Mouse (Mus musculus) mature B cell (primary cell): Measurements from ENCODE around the gene Sik3.

Experiments
- in situ Hi-C: fragments of 300-500 bp; cut with MboI; formaldehyde crosslinking; loops from 2 replicates; pipeline ENCODE4 v1.14.3; 2019

Sik3 gene

DNA sequence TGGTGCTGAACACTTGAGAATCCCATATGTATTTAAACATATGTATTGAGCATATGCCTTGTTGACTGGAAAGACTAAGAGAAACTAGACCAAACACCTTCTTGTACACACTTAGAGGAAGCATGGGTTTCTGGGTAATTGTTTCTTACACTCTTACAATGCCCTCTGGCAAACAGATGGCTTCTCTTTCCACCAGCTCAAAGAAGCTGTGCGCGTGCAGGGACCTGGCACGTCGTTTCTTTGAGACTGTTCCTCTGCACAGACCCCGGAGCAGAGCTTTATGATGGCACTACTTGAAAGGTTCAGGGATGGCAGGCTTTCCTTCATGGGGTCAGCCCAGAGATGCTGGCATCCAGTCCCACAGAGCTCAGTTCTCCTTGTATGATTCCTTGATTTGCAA, 176.3 kb downstream of the Sik3 start:
- in situ Hi-C loops, result no loop called here

DNA sequence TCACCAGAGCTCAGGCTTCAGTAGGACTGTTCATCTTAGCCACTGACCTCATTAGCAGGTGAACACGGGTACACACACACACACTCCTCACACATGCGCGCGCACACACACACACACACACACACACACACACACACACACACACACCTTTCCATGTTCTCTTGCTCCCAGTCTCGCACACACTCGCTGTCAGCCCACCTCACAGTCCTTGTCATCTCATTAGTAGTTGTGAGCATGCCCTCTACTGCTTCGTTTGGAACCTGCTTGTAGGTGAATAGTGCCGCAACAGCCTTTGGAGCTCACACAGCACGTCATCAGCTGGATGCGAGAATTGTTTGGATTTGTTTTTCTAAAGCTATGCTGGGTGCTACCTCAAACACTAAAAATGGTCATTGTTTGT, 176.8 kb downstream of the Sik3 start:
- in situ Hi-C loops, result no loop called here

DNA sequence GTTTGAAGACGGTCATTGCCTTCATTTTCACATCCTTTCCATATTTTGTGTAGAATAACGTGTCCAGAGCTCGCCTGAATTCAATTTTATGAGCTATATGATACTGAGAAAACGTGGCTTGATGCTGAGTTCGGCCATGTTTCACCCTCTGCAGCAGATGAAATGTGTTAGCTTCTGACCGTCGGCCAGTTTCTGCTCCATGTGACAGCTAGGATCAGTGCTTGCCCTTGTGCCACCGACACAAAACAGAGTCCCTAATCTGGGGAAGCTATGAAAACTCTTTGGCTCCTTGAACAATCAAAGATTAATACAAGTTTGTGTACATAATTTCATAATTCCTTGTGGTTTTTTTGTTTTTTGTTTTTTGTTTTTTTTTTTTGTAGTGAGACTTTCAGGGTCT, 178.6 kb downstream of the Sik3 start:
- in situ Hi-C loops, result no loop called here

GRCm38 (mm10) chr9:46191644-46192043, 179.0 kb downstream of the Sik3 start:
- in situ Hi-C loops, result no loop called here

DNA sequence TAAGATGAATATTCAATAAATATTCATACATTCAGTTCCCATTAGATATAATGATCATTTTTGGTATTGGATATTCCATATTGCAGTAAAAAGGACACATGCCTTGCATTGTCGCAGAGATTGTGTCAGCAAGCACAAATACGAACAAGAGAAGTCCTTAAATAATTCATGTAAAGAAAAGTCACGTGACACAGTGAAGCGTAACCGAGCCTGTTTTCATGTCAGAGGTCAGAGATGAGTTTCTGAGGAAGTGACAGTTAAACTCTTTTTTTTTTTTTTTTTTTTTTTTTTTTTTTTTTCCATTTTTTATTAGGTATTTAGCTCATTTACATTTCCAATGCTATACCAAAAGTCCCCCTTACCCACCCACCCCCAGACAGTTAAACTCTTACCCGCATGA, 180.0 kb downstream of the Sik3 start:
- in situ Hi-C loops, result no loop called here

GRCm38 (mm10) chr9:46194809-46195208, 182.2 kb downstream of the Sik3 start:
- in situ Hi-C loops, result no loop called here

DNA sequence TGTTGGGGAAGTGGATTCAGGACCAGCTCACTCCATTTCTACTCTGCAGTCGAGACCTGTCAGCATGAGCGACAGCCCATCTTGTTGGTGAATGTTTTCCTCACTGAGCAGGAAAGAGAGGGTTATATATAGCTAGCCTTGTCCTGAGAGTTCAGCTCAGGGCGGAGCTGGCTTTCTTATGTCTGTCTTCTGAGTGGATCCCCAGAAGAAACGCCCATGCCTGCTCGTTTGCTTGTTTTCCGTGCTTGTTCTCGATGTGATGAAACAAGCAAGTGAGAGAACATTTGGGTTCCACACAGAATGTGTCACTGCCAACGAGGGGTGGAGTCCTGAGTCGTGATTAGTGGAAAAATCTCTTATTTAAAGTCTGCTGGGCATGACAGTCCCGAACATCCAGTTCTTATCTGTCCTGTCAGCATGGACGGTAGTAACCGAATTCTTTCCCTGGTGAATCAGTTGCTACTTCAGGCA, 184.1 kb downstream of the Sik3 start:
- in situ Hi-C loops, result no loop called here

- in situ Hi-C loops, result no loop called here
Observed at GRCm38 (mm10) chr9:46198461-46198860, 185.8 kb downstream of the Sik3 start.

GRCm38 (mm10) chr9:46198936-46199335, 186.3 kb downstream of the Sik3 start:
- in situ Hi-C loops, result no loop called here

DNA sequence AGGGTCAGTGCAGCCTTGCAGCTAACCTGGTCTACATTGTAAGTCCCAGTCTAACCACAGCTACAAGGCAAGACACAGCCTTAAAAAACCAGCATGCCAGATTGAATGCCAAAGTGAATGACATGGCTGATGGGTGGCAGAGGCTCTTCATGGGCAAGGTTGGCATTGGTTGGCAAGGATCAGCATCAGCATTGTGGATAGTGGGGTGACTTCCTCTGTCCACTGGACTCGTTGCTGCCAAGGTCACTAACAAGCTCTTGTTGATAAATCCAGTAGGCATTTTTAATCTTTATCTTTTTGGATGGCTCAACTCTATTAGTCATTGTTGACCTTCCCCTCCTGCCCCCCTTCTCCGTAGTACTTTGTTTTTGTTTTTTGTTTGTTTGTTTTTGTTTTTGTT, 187.0 kb downstream of the Sik3 start:
- in situ Hi-C loops, result no loop called here

DNA sequence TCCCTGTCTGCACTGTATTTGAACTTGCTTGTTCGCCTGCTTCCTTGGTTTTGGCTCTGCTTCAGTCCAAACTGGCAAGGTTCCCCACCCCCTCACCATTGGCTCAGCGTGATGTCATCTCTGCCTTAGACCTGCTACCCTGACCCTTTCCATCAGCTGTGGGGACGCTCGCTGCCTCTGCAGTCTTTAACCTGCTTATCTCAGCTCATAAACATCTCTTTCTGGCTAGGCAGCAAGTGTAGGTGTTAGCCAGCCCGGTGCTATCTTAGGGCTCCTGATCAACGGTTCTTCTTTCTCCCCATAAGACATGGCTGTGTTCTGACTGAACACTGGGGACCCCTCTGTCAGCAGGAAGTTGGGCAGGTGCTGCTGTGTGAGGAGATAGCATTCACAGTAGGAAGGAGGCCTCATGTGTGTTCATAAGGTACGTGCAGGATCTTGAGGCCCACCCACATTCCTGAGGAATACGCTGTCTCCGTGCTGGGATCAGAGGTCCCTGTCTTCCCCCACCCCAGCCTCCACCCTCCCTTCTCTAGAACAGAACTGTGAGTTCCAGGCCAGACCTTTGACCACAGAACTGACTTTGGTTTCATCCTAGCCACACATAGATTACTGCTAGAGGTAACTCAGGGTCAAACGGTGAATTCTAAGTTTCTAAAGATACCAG, 194.3 kb downstream of the Sik3 start:
- in situ Hi-C loops, result no loop called here

DNA sequence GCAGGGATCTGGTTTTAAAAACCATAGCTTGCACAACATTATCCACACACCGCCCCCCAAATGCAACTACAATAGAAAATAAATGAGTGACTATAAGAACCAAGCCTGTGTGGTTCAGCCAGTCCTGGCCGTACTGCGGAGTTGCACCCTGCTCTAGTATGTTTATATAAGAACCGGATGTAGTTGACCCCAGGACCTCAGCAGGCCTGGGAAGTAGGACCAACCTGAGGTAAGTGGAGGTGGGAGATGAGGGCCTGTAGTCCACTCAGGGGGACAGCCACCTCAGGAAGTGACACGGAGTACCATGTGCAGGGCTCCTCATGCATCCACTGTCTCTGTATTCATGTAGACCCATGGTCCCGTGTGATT, 194.9 kb downstream of the Sik3 start:
- in situ Hi-C loops, result no loop called here

DNA sequence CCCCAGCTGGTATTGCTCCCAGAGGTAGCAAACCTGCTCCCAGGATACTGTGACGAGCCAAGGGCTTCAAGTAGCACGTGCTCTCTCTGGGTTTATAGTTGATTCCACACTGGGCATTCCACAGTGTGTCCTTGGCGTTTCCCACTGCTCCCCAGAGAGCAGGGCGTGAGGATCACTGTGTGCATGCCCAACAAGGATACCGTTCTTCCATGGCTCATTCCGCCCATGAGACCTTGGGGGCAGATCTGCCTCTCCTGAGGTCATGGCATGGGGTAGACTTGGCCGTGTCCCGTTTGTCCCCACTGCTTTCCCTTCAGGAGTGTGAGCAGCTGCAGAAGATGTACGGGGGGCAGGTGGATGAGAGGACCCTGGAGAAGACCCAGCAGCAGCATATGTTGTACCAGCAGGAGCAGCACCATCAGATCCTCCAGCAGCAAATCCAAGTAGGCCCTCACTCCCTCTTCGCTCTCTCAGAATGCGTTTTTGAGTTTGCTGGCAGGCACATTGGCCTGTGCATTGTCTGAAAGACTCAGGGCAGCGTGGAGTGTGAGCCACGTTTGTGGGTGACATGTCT, 195.9 kb downstream of the Sik3 start:
- in situ Hi-C loops, result no loop called here

DNA sequence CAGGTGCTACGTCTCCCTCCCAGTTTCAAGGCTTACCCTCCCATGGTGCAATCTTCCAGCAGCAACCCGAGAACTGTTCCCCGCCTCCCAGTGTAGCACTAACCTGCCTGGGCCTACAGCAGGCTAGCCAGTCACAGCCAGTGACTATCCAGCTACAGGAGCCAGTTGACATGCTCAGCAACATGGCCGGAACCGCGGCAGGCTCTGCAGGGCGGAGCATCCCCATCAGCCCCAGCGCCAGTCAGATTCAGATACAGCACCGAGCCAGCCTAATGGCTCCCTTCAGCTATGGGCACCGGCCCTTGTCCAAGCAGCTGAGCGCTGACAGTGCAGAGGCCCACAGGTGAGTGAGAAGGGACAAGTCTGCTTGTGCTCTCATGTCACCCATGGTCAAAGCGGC, 197.9 kb downstream of the Sik3 start:
- in situ Hi-C loops, result no loop called here

- in situ Hi-C loops, result no loop called here
Observed at GRCm38 (mm10) chr9:46214276-46214675, 201.7 kb downstream of the Sik3 start.

DNA sequence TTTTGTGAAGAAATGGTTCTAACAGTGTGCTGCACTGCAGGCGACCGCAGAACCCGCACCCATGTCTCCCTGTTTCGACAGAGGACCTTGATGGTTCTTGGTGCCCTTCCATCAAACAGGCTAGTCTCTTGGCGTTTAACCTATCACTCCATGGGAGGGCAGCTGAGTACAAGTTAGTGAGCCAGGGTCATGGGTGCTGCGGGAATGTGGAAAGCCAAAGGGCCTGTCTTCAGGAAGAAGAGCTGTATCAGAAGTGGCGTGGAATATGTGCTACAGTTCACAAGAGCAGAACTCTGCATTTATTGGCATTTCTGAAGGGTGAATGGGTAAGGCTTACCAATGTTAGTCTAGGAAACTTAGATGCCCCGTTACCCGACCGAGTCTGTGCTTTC, 202.3 kb downstream of the Sik3 start:
- in situ Hi-C loops, result no loop called here

DNA sequence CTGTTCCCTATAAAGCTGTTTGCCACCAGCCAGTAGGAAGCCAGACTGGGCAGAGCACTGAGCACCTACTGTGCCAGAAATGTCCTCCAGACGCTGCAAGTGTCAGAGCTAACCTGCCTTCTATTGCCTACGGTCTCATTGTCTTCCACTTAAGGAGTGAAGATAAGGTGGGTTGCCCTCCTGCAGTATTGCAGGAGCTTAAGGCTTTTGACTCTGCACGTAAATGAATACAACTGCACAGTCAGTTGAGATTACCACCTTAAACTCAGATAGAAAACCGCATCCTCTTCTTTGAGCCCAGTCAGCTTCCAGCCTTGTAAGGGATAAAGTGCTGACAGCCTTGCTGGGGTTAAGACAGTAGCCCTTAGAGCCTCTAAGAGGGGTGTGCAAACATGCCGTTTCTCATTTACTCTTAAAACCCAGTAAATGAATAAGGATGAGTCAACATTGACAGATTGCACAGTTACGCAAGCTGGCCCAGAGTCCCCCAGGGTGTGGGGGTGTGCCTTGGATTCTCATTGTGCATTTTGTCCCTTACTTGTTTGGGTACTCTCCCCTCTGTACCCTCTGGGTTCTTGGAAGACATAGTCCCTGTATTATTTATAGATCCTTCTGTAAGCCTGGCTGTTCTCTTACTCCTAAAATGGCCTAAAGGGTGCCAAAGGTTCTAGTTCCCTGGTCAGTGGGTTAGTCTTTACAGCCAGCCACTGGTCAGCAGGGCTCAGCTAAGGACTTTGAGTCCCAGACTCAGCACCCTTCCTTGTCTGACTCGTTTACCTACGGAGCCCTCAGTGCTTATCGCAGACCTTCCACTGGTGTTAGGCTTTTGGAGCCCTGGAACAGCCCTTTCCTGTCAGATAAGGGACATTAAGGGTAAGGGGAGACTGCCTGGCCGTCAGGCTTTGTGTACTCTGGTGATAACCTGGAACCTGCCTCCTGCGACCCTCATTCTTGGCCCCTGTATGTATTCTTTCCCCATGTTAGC, 203.0 kb downstream of the Sik3 start:
- in situ Hi-C loops, result no loop called here

- in situ Hi-C loops, result no loop called here
Observed at GRCm38 (mm10) chr9:46216744-46217470, 204.3 kb downstream of the Sik3 start.

DNA sequence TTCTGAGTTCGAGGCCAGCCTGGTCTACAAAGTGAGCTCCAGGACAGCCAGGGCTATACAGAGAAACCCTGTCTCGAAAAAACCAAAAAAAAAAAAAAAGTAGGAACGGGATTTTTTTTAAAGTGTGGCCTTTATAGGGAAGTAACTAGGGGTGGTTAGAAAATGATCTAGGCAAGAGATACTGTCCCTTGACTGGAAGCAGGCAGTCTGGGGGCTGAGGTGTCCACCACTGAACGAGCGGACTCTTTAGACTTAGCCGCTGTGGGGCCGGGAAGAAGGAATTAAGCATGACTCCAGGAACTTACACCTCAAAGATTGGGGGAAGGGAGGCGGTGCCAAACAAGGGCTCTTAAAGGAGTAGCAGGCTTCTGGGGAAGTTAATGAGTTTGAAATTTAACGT, 205.6 kb downstream of the Sik3 start:
- in situ Hi-C loops, result no loop called here

GRCm38 (mm10) chr9:46223090-46223489, 210.5 kb downstream of the Sik3 start:
- in situ Hi-C loops, result no loop called here

GRCm38 (mm10) chr9:46224101-46224500, 211.5 kb downstream of the Sik3 start:
- in situ Hi-C loops, result no loop called here
